Mouse (Mus musculus) testis, adult 2 months (tissue): Measurements from ENCODE around the gene Eppin.

Experiments used
- CTCF ChIP-seq: fragments of 200-500 bp; IDR thresholded peaks from 2 replicates; pipeline ENCODE4 v1.5.1; 2012; ENCODE audit warnings: low read depth, mild to moderate bottlenecking, inconsistent platforms, low read length, moderate library complexity; ENCODE audit not compliant: control insufficient read depth, insufficient read depth, insufficient replicate concordance
- POLR2A ChIP-seq: fragments of 200-500 bp; IDR thresholded peaks from 2 replicates; pipeline ENCODE4 v1.6.1; 2012; ENCODE audit warnings: low read depth, mild to moderate bottlenecking, inconsistent platforms, low read length, moderate library complexity; ENCODE audit not compliant: control insufficient read depth

GRCm38 (mm10) chr2:164635266-164635665, 41.9 kb upstream of the Eppin start:
- TF ChIP-seq CTCF (0 out of 2 replicates have a peak, but pooled peaks have one; percentile 8), POLR2A (no peak)
